Mouse (Mus musculus) megakaryocyte, embryonic 14.5 days (primary cell): Measurements from ENCODE around the gene Pwwp2b.

Source experiments
- FLI1 ChIP-seq: IDR thresholded peaks from 2 replicates; pipeline ENCODE4 v1.6.1; 2012; ENCODE audit warnings: low read length, inconsistent platforms, mixed read lengths
- GATA1 ChIP-seq: IDR thresholded peaks from 3 replicates; pipeline ENCODE4 v1.6.1; 2012; ENCODE audit warnings: mixed read lengths, low read length, inconsistent platforms, borderline replicate concordance

- TF ChIP-seq GATA1 = no peak
- no peak for TF ChIP-seq FLI1
These were observed 27.2 kb upstream of the Pwwp2b start for GRCm38 (mm10) chr7:139221072-139221471.
